Comparison of ENCODE assay signal across 26 mouse cellular contexts in the genomic region with DNA sequence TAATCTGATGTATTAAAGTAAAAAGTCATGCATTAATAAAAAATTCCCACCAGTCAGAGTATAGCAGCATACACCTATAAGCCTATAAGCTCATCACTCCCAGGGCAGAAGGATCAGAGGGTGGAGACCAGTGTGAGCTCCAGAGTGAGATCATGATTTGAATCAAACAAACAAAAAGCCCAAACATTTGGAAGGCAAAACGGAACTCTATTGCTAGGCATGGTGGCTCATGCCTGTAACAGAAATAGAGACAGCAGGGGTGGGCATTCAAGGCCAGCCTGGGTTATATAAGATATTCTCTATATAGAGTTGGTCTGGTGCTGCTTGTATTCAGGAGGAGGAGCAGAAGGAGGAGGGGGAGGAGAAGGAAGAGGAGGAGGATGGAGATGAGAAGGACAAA. TPM values are rescaled to one million over a fixed set of nuclear protein-coding genes. Genes with fewer than 3 reads are reported as not detected.
"Had no signal": no experiment of that assay in that cellular context is flagged by ENCODE, and none has a peak within 500 bp of the region (broad histone marks: within the 10 kb centered on the region; RNA-seq: fewer than 3 reads in every experiment).

No protein-coding gene starts in this region.

- H3K27ac ChIP-seq: heart, embryonic 13.5 days; heart, embryonic 15.5 days; hindbrain, embryonic 13.5 days; hindbrain, embryonic 15.5 days; hindbrain, postnatal 0 days; kidney, embryonic 15.5 days; kidney, postnatal 0 days; layer of hippocampus, adult 2 months; limb, embryonic 10.5 days; limb, embryonic 12.5 days; liver, embryonic 13.5 days; liver, embryonic 15.5 days had no signal

- H3K4me3 ChIP-seq: heart, embryonic 13.5 days; heart, embryonic 15.5 days; hindbrain, embryonic 13.5 days; hindbrain, embryonic 15.5 days; kidney, embryonic 15.5 days; layer of hippocampus, adult 2 months; limb, embryonic 10.5 days; limb, embryonic 12.5 days; liver, embryonic 13.5 days; liver, embryonic 15.5 days had no signal

- ATAC-seq: hindbrain, postnatal 0 days; intestine, embryonic 16.5 days; liver, postnatal 0 days had no signal

- DNase-seq: gastrocnemius, postnatal 14 days; gastrocnemius, postnatal 36 days; heart, adult 18-20 months; heart, postnatal 14 days; heart, postnatal 36 days; kidney, adult 11 months; kidney, adult 2 months; kidney, adult 9 months; kidney, postnatal 14 days; kidney, postnatal 36 days; liver; liver, embryonic 13.5 days; liver, postnatal 0 days had no signal

RNA-seq across cellular contexts. Expression of a gene that starts 13.5 kb away (rescaled TPM):
- total RNA-seq: hematopoietic stem cell, adult 5-6 weeks had no signal
